Mouse (Mus musculus) MEL (cell line): ENCODE data around the gene Rps6kb2.
A peak's percentile ranks its signal among the peaks of the same experiment; 100 is the strongest.

ENCODE experiments used
- ETS1 ChIP-seq: IDR thresholded peaks from 2 replicates; pipeline ENCODE4 v1.6.1; 2012; ENCODE audit warnings: low read depth, mild to moderate bottlenecking, inconsistent platforms, low read length, improper control_type of control experiment, moderate library complexity
- GABPA ChIP-seq: IDR thresholded peaks from 2 replicates; pipeline ENCODE4 v1.6.1; 2012; ENCODE audit warnings: low read depth, mild to moderate bottlenecking, inconsistent platforms, low read length, improper control_type of control experiment, moderate library complexity
- MAZ ChIP-seq: IDR thresholded peaks from 2 replicates; pipeline ENCODE4 v1.6.1; 2012; ENCODE audit warnings: low read depth, mild to moderate bottlenecking, inconsistent platforms, low read length, improper control_type of control experiment
- MYC ChIP-seq: IDR thresholded peaks from 2 replicates; pipeline ENCODE4 v1.6.1; 2011; ENCODE audit warnings: low read depth, mild to moderate bottlenecking, low read length, improper control_type of control experiment, moderate library complexity

DNA sequence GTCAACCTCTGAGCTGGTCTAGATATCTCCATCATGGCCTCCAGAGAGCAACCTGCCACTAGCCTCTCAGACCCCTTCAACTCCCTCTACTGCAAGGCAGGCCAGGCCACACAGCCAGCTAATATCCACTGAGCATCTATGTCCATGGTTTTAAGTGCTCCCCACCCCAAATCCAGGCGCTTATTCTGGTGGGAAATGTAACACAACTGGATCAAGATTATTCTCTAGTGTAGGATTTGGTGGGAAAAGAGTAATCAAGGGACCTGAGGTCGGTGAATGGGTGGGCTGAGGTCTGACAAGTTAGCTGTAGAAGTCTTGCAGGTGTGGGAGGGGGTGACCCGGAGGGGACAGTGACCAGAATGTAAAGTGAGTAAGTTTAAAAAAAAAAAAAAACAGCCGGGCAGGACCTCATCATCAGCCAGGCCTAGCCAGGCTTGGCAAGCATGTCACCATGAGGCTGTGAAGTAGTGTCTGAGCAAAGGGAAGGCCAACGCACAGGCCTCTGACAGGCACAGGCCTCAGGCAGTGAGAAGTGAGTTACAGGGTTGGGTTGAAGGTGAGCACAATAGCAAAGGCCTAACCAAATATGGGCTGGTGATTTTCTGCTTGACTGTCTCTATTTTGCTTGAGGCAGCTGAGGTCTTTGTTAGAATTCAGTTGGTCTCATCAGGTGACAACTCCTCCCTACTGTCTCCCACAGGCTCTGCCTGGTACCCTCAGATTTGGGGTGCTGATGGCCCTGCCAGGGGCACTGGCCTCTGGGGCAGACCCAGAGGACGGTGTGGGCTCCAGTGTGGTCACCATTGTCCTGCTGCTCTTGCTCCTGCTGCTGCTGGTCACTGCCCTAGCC lies 7.7 kb downstream of the Rps6kb2 start:
- TF ChIP-seq GABPA, result no peak
- no peak for TF ChIP-seq ETS1
- TF ChIP-seq MAZ, result 0 out of 2 replicates have a peak, but pooled peaks have one; percentile 9
- TF ChIP-seq MYC, result no peak
